Mouse (Mus musculus) limb, embryonic 12.5 days (tissue): Measurements from ENCODE around the gene Aco2. TPM values are rescaled to one million over a fixed set of nuclear protein-coding genes. Genes with fewer than 3 reads are reported as not detected.
"Not testable (repeated sequence)": the region's sequence is repeated elsewhere in the genome, so short reads cannot be mapped to it uniquely, and the experiment has no call there.

Experiments used
- ATAC-seq: fragments of 200-750 bp; cut with Nextera tagmentation; 2 replicates; pipeline ENCODE4 v1.8.0; 2017; ENCODE audit warnings: low read depth, moderate TSS enrichment; ENCODE audit not compliant: insufficient number of reproducible peaks, insufficient read depth, low FRiP score, low TSS enrichment
- H3K27ac ChIP-seq: fragments of 300-500 bp; sonication (generic); 2 replicates; pipeline ENCODE4 v1.5.1; 2016; ENCODE audit warnings: mild to moderate bottlenecking, moderate library complexity
- H3K27me3 ChIP-seq: fragments of 300-500 bp; sonication (generic); 2 replicates; pipeline ENCODE4 v1.6.1; 2016; ENCODE audit warnings: mild to moderate bottlenecking, moderate library complexity
- H3K36me3 ChIP-seq: fragments of 300-500 bp; sonication (generic); 2 replicates; pipeline ENCODE4 v1.6.1; 2016; ENCODE audit warnings: mild to moderate bottlenecking, moderate library complexity
- H3K4me1 ChIP-seq: fragments of 300-500 bp; sonication (generic); replicated peaks from 2 replicates; pipeline ENCODE4 v1.6.1; 2016
- H3K4me2 ChIP-seq: fragments of 300-500 bp; sonication (generic); 2 replicates; pipeline ENCODE4 v1.6.1; 2016; ENCODE audit warnings: mild to moderate bottlenecking, moderate library complexity
- H3K4me3 ChIP-seq: fragments of 300-500 bp; sonication (generic); replicated peaks from 2 replicates; pipeline ENCODE4 v1.5.1; 2016; ENCODE audit warnings: mild to moderate bottlenecking
- H3K9ac ChIP-seq: fragments of 300-500 bp; sonication (generic); replicated peaks from 2 replicates; pipeline ENCODE4 v1.6.1; 2016; ENCODE audit warnings: mild to moderate bottlenecking, moderate library complexity
- H3K9me3 ChIP-seq: fragments of 300-500 bp; sonication (generic); 2 replicates; pipeline ENCODE4 v1.6.1; 2016; ENCODE audit warnings: mild to moderate bottlenecking, moderate library complexity
- WGBS: fragments of 180-500 bp; shearing (Covaris S2); methylation state at CpG from one replicate; pipeline ENCODE4 v1.1.7; 2016; 5-methylcytosine and 5-hydroxymethylcytosine counted together
- polyA plus RNA-seq: library from polyadenylated mRNA; unstranded; fragments of >200 nt; fragmentation: Nextera tagmentation; extraction: Ambion mirVana; gene quantifications from 2 replicates; pipeline ENCODE4 v1.2.1, GENCODE M21; 2016

Gene Aco2
- polyA plus RNA-seq, 1 experiment from 2014 or later: 139 TPM

GRCm38 (mm10) chr15:81908767-81909166 is 36.7 kb downstream of the Aco2 start:
- ATAC-seq, H3K27ac ChIP-seq, H3K4me2 ChIP-seq, H3K4me1 ChIP-seq, H3K4me3 ChIP-seq, H3K27me3 ChIP-seq, H3K9me3 ChIP-seq, H3K9ac ChIP-seq: not testable (repeated sequence)
- WGBS: 92% methylated on average over 4 of the region's 4 CpGs
- peaks cover 99% of the 10 kb centered on the region for H3K36me3 ChIP-seq

- no peaks in the 10 kb centered on the region for H3K27me3 ChIP-seq
- no peak overlapping the region for H3K27ac ChIP-seq
- WGBS: 77% methylated on average over 2 of the region's 2 CpGs
- H3K9me3 ChIP-seq: no peaks in the 10 kb centered on the region
- no peak overlapping the region for H3K4me3 ChIP-seq
- peaks cover 99% of the 10 kb centered on the region for H3K36me3 ChIP-seq
- no peak overlapping the region for H3K9ac ChIP-seq
- H3K4me2 ChIP-seq: no peak overlapping the region
- H3K4me1 ChIP-seq: no peaks in the 10 kb centered on the region
- ATAC-seq: no peak
Observed at GRCm38 (mm10) chr15:81912498-81912897, 40.4 kb downstream of the Aco2 start.

- Histone ChIP-seq H3K4me2 (no peak overlapping the region), H3K36me3 (peaks cover 86% of the 10 kb centered on the region), H3K4me3 (no peak overlapping the region), H3K4me1 (no peaks in the 10 kb centered on the region), H3K9me3 (no peaks in the 10 kb centered on the region), H3K27me3 (no peaks in the 10 kb centered on the region), H3K9ac (no peak overlapping the region), H3K27ac (no peak overlapping the region)
- 86% methylated on average over 5 of the region's 5 CpGs for WGBS
- no peak for ATAC-seq
Observed at GRCm38 (mm10) chr15:81914668-81915067, 42.6 kb downstream of the Aco2 start.

GRCm38 (mm10) chr15:81915663-81916062 is 43.6 kb downstream of the Aco2 start:
- Histone ChIP-seq H3K27ac (no peak overlapping the region), H3K9me3 (no peaks in the 10 kb centered on the region), H3K4me3 (no peak overlapping the region), H3K27me3 (no peaks in the 10 kb centered on the region), H3K36me3 (peaks cover 77% of the 10 kb centered on the region), H3K9ac (no peak overlapping the region), H3K4me2 (no peak overlapping the region), H3K4me1 (no peaks in the 10 kb centered on the region)
- WGBS: 89% methylated on average over 5 of the region's 5 CpGs
- no peak for ATAC-seq

GRCm38 (mm10) chr15:81917201-81917600 is 45.1 kb downstream of the Aco2 start:
- no peaks in the 10 kb centered on the region for H3K4me1 ChIP-seq
- ATAC-seq: no peak
- H3K27ac ChIP-seq: no peak overlapping the region
- H3K9me3 ChIP-seq: no peaks in the 10 kb centered on the region
- no peak overlapping the region for H3K9ac ChIP-seq
- 89% methylated on average over 12 of the region's 12 CpGs for WGBS
- no peak overlapping the region for H3K4me3 ChIP-seq
- no peaks in the 10 kb centered on the region for H3K27me3 ChIP-seq
- peaks cover 62% of the 10 kb centered on the region for H3K36me3 ChIP-seq
- no peak overlapping the region for H3K4me2 ChIP-seq

- no peak overlapping the region for H3K9ac ChIP-seq
- H3K27me3 ChIP-seq: no peaks in the 10 kb centered on the region
- H3K27ac ChIP-seq: no peak overlapping the region
- no peaks in the 10 kb centered on the region for H3K9me3 ChIP-seq
- H3K4me3 ChIP-seq: no peak overlapping the region
- 58% methylated on average over 6 of the region's 6 CpGs for WGBS
- no peaks in the 10 kb centered on the region for H3K4me1 ChIP-seq
- peaks cover 56% of the 10 kb centered on the region for H3K36me3 ChIP-seq
- H3K4me2 ChIP-seq: no peak overlapping the region
- no peak for ATAC-seq
Observed at GRCm38 (mm10) chr15:81917621-81918463, 45.7 kb downstream of the Aco2 start.

- peaks cover 44% of the 10 kb centered on the region for H3K36me3 ChIP-seq
- H3K27ac ChIP-seq: no peak overlapping the region
Observed at GRCm38 (mm10) chr15:81919062-81919461, 47.0 kb downstream of the Aco2 start.

GRCm38 (mm10) chr15:81920546-81921217 is 48.6 kb downstream of the Aco2 start:
- Histone ChIP-seq H3K36me3 (peaks cover 27% of the 10 kb centered on the region), H3K27ac (no peak overlapping the region), H3K4me1 (peaks cover 12% of the 10 kb centered on the region), H3K4me2 (no peak overlapping the region), H3K4me3 (no peak overlapping the region), H3K9ac (no peak overlapping the region), H3K9me3 (no peaks in the 10 kb centered on the region), H3K27me3 (no peaks in the 10 kb centered on the region)
- no peak for ATAC-seq
- 93% methylated on average over 10 of the region's 10 CpGs for WGBS

More at GRCm38 (mm10) chr15:81919062-81919461, 47.0 kb downstream of the Aco2 start:
- Histone ChIP-seq H3K4me3 (no peak overlapping the region), H3K4me2 (no peak overlapping the region), H3K9ac (no peak overlapping the region), H3K27me3 (no peaks in the 10 kb centered on the region), H3K4me1 (no peaks in the 10 kb centered on the region), H3K9me3 (no peaks in the 10 kb centered on the region)
- 84% methylated on average over 5 of the region's 5 CpGs for WGBS
- no peak for ATAC-seq

GRCm38 (mm10) chr15:81921255-81921654 is 49.1 kb downstream of the Aco2 start:
- H3K27me3 ChIP-seq: no peaks in the 10 kb centered on the region
- WGBS: 68% methylated on average over 5 of the region's 5 CpGs
- H3K4me2 ChIP-seq: no peak overlapping the region
- H3K9me3 ChIP-seq: no peaks in the 10 kb centered on the region
- ATAC-seq: no peak
- H3K9ac ChIP-seq: no peak overlapping the region
- peaks cover 12% of the 10 kb centered on the region for H3K4me1 ChIP-seq
- no peak overlapping the region for H3K27ac ChIP-seq
- no peak overlapping the region for H3K4me3 ChIP-seq
- peaks cover 22% of the 10 kb centered on the region for H3K36me3 ChIP-seq

- Histone ChIP-seq H3K36me3 (no peaks in the 10 kb centered on the region), H3K27me3 (no peaks in the 10 kb centered on the region), H3K27ac (no peak overlapping the region), H3K9ac (peak overlapping the region; percentile 77; the same call in 1 of the 2 replicates), H3K4me3 (peak overlapping the region; percentile 72), H3K9me3 (no peaks in the 10 kb centered on the region), H3K4me2 (peak overlapping the region; percentile 97), H3K4me1 (peaks cover 16% of the 10 kb centered on the region)
- 88% methylated on average over 11 of the region's 11 CpGs for WGBS
- no peak for ATAC-seq
Observed at GRCm38 (mm10) chr15:81924933-81925332, 52.8 kb downstream of the Aco2 start.

GRCm38 (mm10) chr15:81925760-81926445 is 53.8 kb downstream of the Aco2 start, which contains the start of gene Polr3h:
Polr3h (minus strand) TSS chr15:81926240.
- H3K4me2 ChIP-seq: peak within 1 kb of the TSS; percentile 97
- no peaks in the 10 kb centered on the region for H3K27me3 ChIP-seq
- H3K36me3 ChIP-seq: no peaks in the 10 kb centered on the region
- peaks cover 16% of the 10 kb centered on the region for H3K4me1 ChIP-seq
- peak within 1 kb of the TSS; percentile 72 for H3K4me3 ChIP-seq
- ATAC-seq: peak; percentile 92
- peak within 1 kb of the TSS; percentile 77 for H3K9ac ChIP-seq
- H3K27ac ChIP-seq: peak within 1 kb of the TSS; percentile 56; the same call in 1 of the 2 replicates
- WGBS: under 1% methylated on average over 54 of the region's 54 CpGs
- H3K9me3 ChIP-seq: no peaks in the 10 kb centered on the region
